Comparison of ENCODE assay signal across 19 mouse cellular contexts in genomic region chr16:64569496-64569895, GRCm38 (mm10). TPM values are rescaled to one million over a fixed set of nuclear protein-coding genes. Genes with fewer than 3 reads are reported as not detected.
"Had no signal": no experiment of that assay in that cellular context is flagged by ENCODE, and none has a peak within 500 bp of the region (broad histone marks: within the 10 kb centered on the region; RNA-seq: fewer than 3 reads in every experiment).

No protein-coding gene starts in this region.

- ATAC-seq: intestine, embryonic 15.5 days; lung, postnatal 0 days; midbrain, embryonic 13.5 days had no signal

- DNase-seq: kidney, adult 18-20 months; kidney, postnatal 10 days; layer of hippocampus, postnatal 36 days; liver; lung, adult 2 months; right cerebral cortex, adult 18-20 months; right cerebral cortex, postnatal 25 days; thymus, postnatal 4 days had no signal

- H3K27me3 ChIP-seq: intestine, embryonic 15.5 days; limb, embryonic 12.5 days; midbrain, embryonic 13.5 days; neural tube, embryonic 15.5 days had no signal

- H3K4me1 ChIP-seq: intestine, embryonic 15.5 days; limb, embryonic 12.5 days; midbrain, embryonic 13.5 days; neural tube, embryonic 15.5 days had no signal

- H3K9ac ChIP-seq: intestine, embryonic 15.5 days; limb, embryonic 12.5 days; liver, embryonic 14.5 days; midbrain, embryonic 13.5 days; neural tube, embryonic 15.5 days had no signal

- H3K36me3 ChIP-seq: intestine, embryonic 15.5 days; limb, embryonic 12.5 days; midbrain, embryonic 13.5 days; neural tube, embryonic 15.5 days had no signal

- H3K9me3 ChIP-seq: intestine, embryonic 15.5 days; limb, embryonic 12.5 days; midbrain, embryonic 13.5 days; neural tube, embryonic 15.5 days had no signal

- H3K4me3 ChIP-seq: intestine, embryonic 15.5 days; limb, embryonic 12.5 days; midbrain, embryonic 13.5 days; neural tube, embryonic 15.5 days had no signal

- H3K4me2 ChIP-seq: intestine, embryonic 15.5 days; limb, embryonic 12.5 days; midbrain, embryonic 13.5 days; neural tube, embryonic 15.5 days had no signal

- H3K27ac ChIP-seq: intestine, embryonic 15.5 days; limb, embryonic 12.5 days; liver, embryonic 14.5 days; midbrain, embryonic 13.5 days; neural tube, embryonic 15.5 days; stomach, postnatal 0 days had no signal

RNA-seq across cellular contexts. Expression of gene Csnka2ip, which starts 32.7 kb away (rescaled TPM):
- total RNA-seq: megakaryocyte progenitor cell, adult 5-6 weeks; midbrain, postnatal 0 days had no signal
- polyA plus RNA-seq: kidney, embryonic 14.5 days; limb, embryonic 12.5 days; liver, embryonic 14.5 days; lung, adult 2 months; lung, postnatal 0 days; midbrain, embryonic 13.5 days; midbrain, postnatal 0 days; neural tube, embryonic 11.5 days; neural tube, embryonic 15.5 days; stomach, postnatal 0 days had no signal
